Mouse (Mus musculus) embryonic facial prominence, embryonic 11.5 days (tissue): ENCODE results near the gene Med10. TPM values are rescaled to one million over a fixed set of nuclear protein-coding genes. Genes with fewer than 3 reads are reported as not detected.
A peak's percentile ranks its signal among the peaks of the same experiment; 100 is the strongest.

Experiments
- ATAC-seq: fragments of 200-750 bp; cut with Nextera tagmentation; replicated peaks from 2 replicates; pipeline ENCODE4 v1.8.0; 2017; ENCODE audit warnings: low read depth; ENCODE audit not compliant: insufficient number of reproducible peaks, low FRiP score, low TSS enrichment
- DNase-seq: peaks from one replicate; pipeline ENCODE4 v3.0.0-alpha.2; 2015; ENCODE audit warnings: low spot score
- H3K27ac ChIP-seq: fragments of 300-500 bp; sonication (generic); replicated peaks from 2 replicates; pipeline ENCODE4 v1.5.1; 2014; ENCODE audit warnings: mild to moderate bottlenecking, low read depth, low read length, control low read depth
- H3K27me3 ChIP-seq: fragments of 300-500 bp; sonication (generic); 2 replicates; pipeline ENCODE4 v1.6.1; 2014; ENCODE audit warnings: mild to moderate bottlenecking, low read length, moderate library complexity, mixed read lengths; ENCODE audit not compliant: control insufficient read depth, insufficient read depth
- H3K36me3 ChIP-seq: fragments of 300-500 bp; sonication (generic); replicated peaks from 2 replicates; pipeline ENCODE4 v1.6.1; 2014; ENCODE audit warnings: low read depth, mild to moderate bottlenecking, low read length, moderate library complexity, mixed read lengths; ENCODE audit not compliant: control insufficient read depth, insufficient read depth
- H3K4me1 ChIP-seq: fragments of 300-500 bp; sonication (generic); 2 replicates; pipeline ENCODE4 v1.6.1; 2014; ENCODE audit warnings: low read length, mixed read lengths; ENCODE audit not compliant: control insufficient read depth, insufficient read depth
- H3K4me2 ChIP-seq: fragments of 300-500 bp; sonication (generic); 2 replicates; pipeline ENCODE4 v1.6.1; 2014; ENCODE audit warnings: low read depth, mild to moderate bottlenecking, control low read depth, low read length, moderate library complexity
- H3K4me3 ChIP-seq: fragments of 300-500 bp; sonication (generic); 2 replicates; pipeline ENCODE4 v1.5.1; 2014; ENCODE audit warnings: low read depth, low read length, control low read depth
- H3K9ac ChIP-seq: fragments of 300-500 bp; sonication (generic); replicated peaks from 2 replicates; pipeline ENCODE4 v1.6.1; 2014; ENCODE audit warnings: mild to moderate bottlenecking, control low read depth, low read length
- H3K9me3 ChIP-seq: fragments of 300-500 bp; sonication (generic); replicated peaks from 2 replicates; pipeline ENCODE4 v1.6.1; 2016; ENCODE audit warnings: mild to moderate bottlenecking, low read length, inconsistent platforms, mixed read lengths; ENCODE audit not compliant: control insufficient read depth
- WGBS: fragments of 180-500 bp; shearing (Covaris S2); extraction: QIAGEN DNeasy Blood & Tissue Kit; methylation state at CpG from one replicate; pipeline ENCODE4 v1.1.7; 2014; 5-methylcytosine and 5-hydroxymethylcytosine counted together
- polyA plus RNA-seq: library from polyadenylated mRNA; unstranded; fragments of >200 nt; fragmentation: Nextera tagmentation; extraction: Ambion mirVana; gene quantifications from 2 replicates; pipeline ENCODE4 v1.2.1, GENCODE M21; 2014

Med10 gene
- polyA plus RNA-seq, 1 experiment from 2014 or later: 186 TPM

DNA sequence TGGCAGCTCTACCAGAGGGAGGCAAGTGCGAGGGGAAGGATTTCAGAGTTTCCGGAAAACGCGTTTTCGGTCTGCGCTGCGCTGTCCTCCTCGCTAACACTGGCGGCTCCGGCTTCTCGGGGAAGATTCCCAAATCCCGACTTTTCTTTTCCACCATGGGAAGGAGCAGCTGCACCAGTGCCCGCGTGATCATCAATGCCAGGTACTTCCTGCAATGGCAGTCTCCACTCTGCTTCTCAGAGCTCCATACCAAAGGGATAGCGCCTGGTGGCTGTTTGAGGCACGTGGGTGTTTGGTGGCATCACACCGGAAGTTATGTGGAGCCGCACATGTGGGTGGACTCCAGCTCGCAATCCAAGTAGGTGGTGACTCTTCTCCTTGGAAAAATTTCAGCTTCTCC, 24.0 kb upstream of the Med10 start:
- no peaks in the 10 kb centered on the region for H3K27me3 ChIP-seq
- no peaks in the 10 kb centered on the region for H3K4me1 ChIP-seq
- no peak overlapping the region for H3K4me2 ChIP-seq
- no peaks in the 10 kb centered on the region for H3K36me3 ChIP-seq
- H3K9ac ChIP-seq: no peak overlapping the region
- no peaks in the 10 kb centered on the region for H3K9me3 ChIP-seq
- 90% methylated on average over 19 of the region's 19 CpGs for WGBS
- no peak overlapping the region for H3K27ac ChIP-seq
- ATAC-seq: no peak
- H3K4me3 ChIP-seq: no peak overlapping the region
- DNase-seq: no peak

DNA sequence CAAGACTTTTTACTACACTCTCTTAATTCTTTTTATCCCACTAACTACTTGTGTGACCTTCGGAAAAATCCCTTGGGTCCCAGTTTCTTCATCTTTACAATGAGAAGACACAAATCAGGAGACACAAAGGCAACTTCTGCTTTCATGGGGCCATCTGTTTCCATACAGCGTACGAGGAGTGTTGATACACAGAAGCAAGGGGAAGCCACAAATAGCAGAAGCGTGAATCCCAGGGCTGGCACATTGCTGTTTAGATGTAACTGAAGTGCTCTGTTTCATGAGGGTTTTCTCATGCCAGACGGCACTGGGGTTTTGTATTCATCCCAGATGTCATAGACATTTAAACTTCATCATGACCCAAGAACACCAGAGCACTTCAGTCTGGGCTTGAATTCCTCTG, 13.5 kb upstream of the Med10 start:
- H3K4me1 ChIP-seq: no peaks in the 10 kb centered on the region
- H3K27ac ChIP-seq: no peak overlapping the region
- WGBS: 77% methylated on average over 5 of the region's 5 CpGs
- no peak overlapping the region for H3K4me3 ChIP-seq
- ATAC-seq (no peak), DNase-seq (no peak)
- H3K9me3 ChIP-seq: no peaks in the 10 kb centered on the region
- no peaks in the 10 kb centered on the region for H3K36me3 ChIP-seq
- no peak overlapping the region for H3K9ac ChIP-seq
- H3K4me2 ChIP-seq: no peak overlapping the region
- H3K27me3 ChIP-seq: no peaks in the 10 kb centered on the region

DNA sequence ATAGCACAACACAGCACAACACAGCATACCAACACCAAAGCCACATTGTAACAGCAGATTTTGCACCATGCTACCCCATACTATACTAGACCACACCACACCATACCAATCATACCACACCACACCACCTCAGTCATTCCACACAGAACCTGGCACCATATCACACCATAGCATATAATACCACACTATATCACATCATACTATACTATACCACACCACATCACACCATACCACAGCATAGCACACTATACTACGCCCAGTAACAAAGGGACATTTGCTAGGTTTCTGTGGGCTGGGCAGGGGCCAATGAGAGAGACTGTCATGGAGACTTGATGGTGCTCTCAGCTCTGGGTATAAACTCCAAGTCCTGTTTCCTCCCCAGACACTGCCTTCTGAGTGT, 10.4 kb upstream of the Med10 start:
- ATAC-seq (no peak), DNase-seq (no peak)
- Histone ChIP-seq H3K4me3 (no peak overlapping the region), H3K4me1 (no peaks in the 10 kb centered on the region), H3K9me3 (no peaks in the 10 kb centered on the region), H3K36me3 (no peaks in the 10 kb centered on the region), H3K4me2 (no peak overlapping the region), H3K27ac (no peak overlapping the region), H3K27me3 (no peaks in the 10 kb centered on the region), H3K9ac (no peak overlapping the region)
- WGBS: 76% methylated on average over 1 of the region's 1 CpGs

DNA sequence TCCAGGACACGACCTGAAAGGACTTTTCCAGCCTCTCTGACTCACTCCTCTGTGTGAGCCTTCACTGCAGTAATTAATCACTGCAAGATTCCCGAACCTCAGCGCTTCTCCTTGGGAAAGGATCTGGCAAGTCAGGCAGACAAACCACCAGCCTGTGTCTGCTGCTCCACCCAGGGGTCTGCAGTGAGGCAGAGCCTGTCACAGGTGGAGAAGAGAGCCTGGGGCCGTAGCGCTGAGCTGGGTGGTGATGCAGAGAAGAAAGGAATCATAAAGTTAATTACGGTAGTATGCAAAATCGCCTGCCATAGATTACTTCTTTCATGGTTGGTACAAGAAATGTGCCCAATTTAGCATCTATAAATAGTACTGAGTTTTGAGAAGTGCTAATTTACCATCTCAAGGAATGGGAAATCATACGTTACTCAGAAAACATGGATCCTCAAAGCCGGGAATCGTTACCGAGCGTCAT, 9.6 kb upstream of the Med10 start:
- ATAC-seq: no peak
- WGBS: 67% methylated on average over 12 of the region's 12 CpGs
- no peak for DNase-seq

DNA sequence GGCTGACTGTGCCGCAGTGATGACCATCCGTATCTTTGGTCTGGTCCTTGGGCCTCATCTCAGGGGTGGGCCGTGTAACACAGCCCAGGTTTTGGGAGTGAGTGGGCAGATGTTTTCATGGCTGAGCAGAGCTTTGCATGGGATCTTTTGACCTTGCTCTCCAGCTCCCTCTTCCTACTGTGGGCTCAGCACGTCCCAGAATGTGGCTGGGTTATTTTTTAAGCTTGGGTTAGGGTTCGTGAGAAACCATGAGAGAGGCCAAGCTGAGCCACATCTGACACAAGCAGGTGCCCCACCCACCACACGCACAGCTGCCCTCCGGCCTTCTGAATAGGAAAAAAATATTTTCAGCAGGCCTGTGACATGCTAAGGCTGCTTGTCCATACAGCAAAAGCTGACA, 7.4 kb upstream of the Med10 start:
- Histone ChIP-seq H3K36me3 (no peaks in the 10 kb centered on the region), H3K27me3 (no peaks in the 10 kb centered on the region), H3K4me3 (no peak overlapping the region), H3K9ac (no peak overlapping the region), H3K9me3 (no peaks in the 10 kb centered on the region), H3K4me2 (no peak overlapping the region), H3K4me1 (no peaks in the 10 kb centered on the region), H3K27ac (no peak overlapping the region)
- no peak for DNase-seq
- WGBS: 67% methylated on average over 7 of the region's 7 CpGs
- no peak for ATAC-seq

More for the DNA sequence above, 9.6 kb upstream of the Med10 start:
- H3K27ac ChIP-seq: no peak overlapping the region
- H3K4me2 ChIP-seq: no peak overlapping the region
- no peak overlapping the region for H3K9ac ChIP-seq
- no peaks in the 10 kb centered on the region for H3K36me3 ChIP-seq
- H3K4me3 ChIP-seq: no peak overlapping the region
- H3K9me3 ChIP-seq: no peaks in the 10 kb centered on the region
- H3K27me3 ChIP-seq: no peaks in the 10 kb centered on the region
- no peaks in the 10 kb centered on the region for H3K4me1 ChIP-seq

DNA sequence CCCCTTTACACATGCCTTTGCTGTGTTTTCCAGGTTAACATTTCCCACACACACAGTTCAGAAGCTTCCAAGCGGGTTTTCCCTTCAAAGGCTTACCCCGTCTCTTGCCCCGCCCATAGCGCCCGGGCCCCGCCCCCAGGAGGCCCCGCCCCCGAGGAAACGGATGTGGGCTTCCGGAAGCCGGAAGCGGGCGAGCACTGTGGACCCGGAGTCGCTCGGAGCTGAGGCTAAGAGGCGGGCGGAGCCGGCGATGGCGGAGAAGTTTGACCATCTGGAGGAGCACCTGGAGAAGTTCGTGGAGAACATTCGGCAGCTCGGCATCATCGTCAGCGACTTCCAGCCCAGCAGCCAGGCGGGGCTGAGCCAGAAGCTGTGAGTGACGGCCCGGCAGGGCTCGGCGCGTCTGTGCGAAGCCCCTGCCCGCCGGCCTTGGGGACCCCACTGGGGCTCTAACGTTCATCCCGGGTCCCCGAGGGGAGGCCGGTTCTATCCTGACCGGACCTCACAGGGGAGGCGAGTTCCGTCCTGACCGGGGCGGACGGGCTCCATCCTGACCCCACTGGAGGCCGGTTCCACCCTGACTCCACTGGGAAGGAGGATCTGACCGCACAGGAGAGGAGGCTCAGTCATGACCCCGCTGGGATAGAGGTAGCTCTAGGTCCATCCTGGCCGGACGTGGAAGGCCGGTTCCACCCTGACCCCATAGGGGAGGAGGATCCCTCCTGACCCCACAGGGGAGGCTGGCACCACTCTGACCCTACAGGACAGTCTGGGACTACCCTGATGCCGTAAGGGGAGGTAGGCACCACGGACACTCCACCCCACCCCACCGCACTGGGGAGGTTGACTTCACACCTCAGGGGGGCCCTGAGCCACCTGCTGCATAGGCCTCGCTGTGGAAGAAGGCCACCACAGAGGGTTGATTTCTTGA, 7.8 kb downstream of the Med10 start:
- Histone ChIP-seq H3K9ac (peak overlapping the region; percentile 90), H3K9me3 (no peaks in the 10 kb centered on the region), H3K4me2 (peak overlapping the region; percentile 72), H3K36me3 (peaks cover 2% of the 10 kb centered on the region; the same call in 1 of the 2 replicates), H3K4me3 (peak overlapping the region; percentile 92), H3K27ac (no peak overlapping the region), H3K4me1 (peaks cover 4% of the 10 kb centered on the region), H3K27me3 (no peaks in the 10 kb centered on the region)
- ATAC-seq: peak; percentile 89
- DNase-seq: peak; percentile 89
- 1% methylated on average over 54 of the region's 55 CpGs for WGBS

DNA sequence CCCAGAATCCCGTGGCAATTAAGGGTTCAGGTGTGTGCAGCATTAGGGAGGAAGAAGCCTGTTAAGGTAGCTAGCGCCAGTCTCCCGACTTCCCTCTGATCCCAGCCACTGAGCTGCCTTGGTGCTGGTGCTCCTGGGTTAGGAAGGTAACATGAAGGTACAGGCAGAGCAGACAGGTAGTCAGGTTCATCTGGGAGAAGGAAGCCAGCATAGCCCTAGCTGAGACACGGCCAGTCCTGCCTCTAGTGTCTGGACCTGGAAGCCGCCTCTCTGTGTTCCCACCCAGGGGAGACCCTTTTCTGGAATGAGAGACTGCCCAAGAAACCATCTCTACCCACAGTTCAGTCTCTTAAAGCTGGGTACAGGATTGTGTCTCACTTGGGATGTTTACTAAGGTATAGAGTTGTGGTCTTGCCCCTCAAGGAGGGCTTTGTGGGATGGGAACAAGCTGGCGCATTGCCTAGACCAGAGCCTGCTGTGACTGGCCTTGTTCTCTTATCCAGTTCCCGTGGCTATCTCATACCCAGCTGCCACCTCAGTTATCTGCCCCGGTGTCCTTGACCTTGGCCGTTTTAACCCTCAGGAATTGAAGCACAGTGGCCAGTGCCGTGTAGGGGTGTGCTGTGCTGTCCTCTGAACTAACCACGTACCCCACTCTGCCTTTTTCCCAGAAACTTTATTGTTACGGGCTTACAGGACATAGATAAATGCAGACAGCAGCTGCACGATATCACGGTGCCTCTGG, 8.9 kb downstream of the Med10 start:
- WGBS: 90% methylated on average over 14 of the region's 14 CpGs
- Histone ChIP-seq H3K27ac (no peak overlapping the region), H3K4me1 (peaks cover 4% of the 10 kb centered on the region), H3K4me3 (peak overlapping the region; percentile 92; the same call in 1 of the 2 replicates), H3K36me3 (peaks cover 4% of the 10 kb centered on the region; the same call in 1 of the 2 replicates), H3K9ac (no peak overlapping the region), H3K27me3 (no peaks in the 10 kb centered on the region), H3K9me3 (no peaks in the 10 kb centered on the region), H3K4me2 (peak overlapping the region; percentile 72)
- no peak for ATAC-seq
- DNase-seq: no peak

DNA sequence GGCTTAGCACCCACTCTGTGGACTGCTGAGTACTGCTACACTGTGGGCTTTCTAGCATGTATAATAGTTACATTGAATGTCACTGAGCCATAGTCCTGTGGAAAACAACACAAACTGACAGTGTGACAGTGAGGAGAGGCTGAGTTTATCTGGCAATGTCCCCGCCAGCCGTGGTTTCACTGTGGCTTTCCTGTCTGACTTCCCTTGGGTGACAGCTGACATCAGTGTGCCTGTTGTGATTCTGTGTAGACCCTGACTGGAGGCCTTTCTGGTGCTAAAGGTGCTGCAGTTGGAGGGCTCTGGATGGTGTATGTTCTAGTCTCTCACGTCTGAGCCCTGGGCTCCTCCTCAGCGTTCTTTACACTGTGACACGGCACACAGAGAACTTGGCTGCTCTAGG, 11.7 kb downstream of the Med10 start:
- Histone ChIP-seq H3K4me2 (no peak overlapping the region), H3K4me3 (no peak overlapping the region), H3K9me3 (no peaks in the 10 kb centered on the region), H3K4me1 (peaks cover 4% of the 10 kb centered on the region), H3K27ac (no peak overlapping the region), H3K27me3 (no peaks in the 10 kb centered on the region), H3K9ac (no peak overlapping the region), H3K36me3 (peaks cover 4% of the 10 kb centered on the region; the same call in 1 of the 2 replicates)
- DNase-seq (no peak), ATAC-seq (no peak)
- WGBS: 93% methylated on average over 5 of the region's 5 CpGs
